Mouse (Mus musculus) gastrocnemius, adult 2 months (tissue): ENCODE measurements at regions not wholly inside any gene's neighbourhood (a gene's known extent, or its start where the extent isn't known, plus 50 kb on each side); places are given as distances from the start of the nearest gene placed in this dataset.
"Not testable (repeated sequence)": the region's sequence is repeated elsewhere in the genome, so short reads cannot be mapped to it uniquely, and the experiment has no call there.

Experiments used
- DNase-seq: peaks from one replicate; pipeline ENCODE4 v3.0.0; 2022
- H3K27ac ChIP-seq: fragments of 200-600 bp; 2 replicates; pipeline ENCODE4 v1.8.1; 2022; ENCODE audit warnings: mild to moderate bottlenecking
- H3K4me3 ChIP-seq: fragments of 200-600 bp; 2 replicates; pipeline ENCODE4 v1.8.1; 2022; ENCODE audit warnings: mild to moderate bottlenecking, moderate library complexity
- CTCF ChIP-seq: fragments of 200-600 bp; IDR thresholded peaks from 2 replicates; pipeline ENCODE4 v1.8.1; 2022; ENCODE audit warnings: antibody characterized with exemption, mild to moderate bottlenecking, moderate library complexity
- intact Hi-C: fragments of 180-260 bp; cut with DNase I; formaldehyde crosslinking; loops from one replicate; pipeline ENCODE4 v1.15.1; 2025

- intact Hi-C loops: no loop called here
- H3K4me3 ChIP-seq: no peak overlapping the region
- no peak for TF ChIP-seq CTCF
- no peak for DNase-seq
- H3K27ac ChIP-seq: no peak overlapping the region
Measured at GRCm38 (mm10) chr6:102005627-102006026, 567.3 kb downstream of the Cntn3 start.

- H3K27ac ChIP-seq: no peak overlapping the region
- DNase-seq: no peak
- no peak for TF ChIP-seq CTCF
Measured at GRCm38 (mm10) chr6:101998181-101998580, 574.7 kb downstream of the Cntn3 start.

GRCm38 (mm10) chr6:101997629-101998028, 575.3 kb downstream of the Cntn3 start:
- Histone ChIP-seq H3K27ac (no peak overlapping the region), H3K4me3 (no peak overlapping the region)
- no peak for TF ChIP-seq CTCF
- DNase-seq: no peak
- intact Hi-C loops: no loop called here

More at GRCm38 (mm10) chr6:101998181-101998580, 574.7 kb downstream of the Cntn3 start:
- no peak overlapping the region for H3K4me3 ChIP-seq
- intact Hi-C loops: no loop called here

- H3K27ac ChIP-seq: no peak overlapping the region
- no peak overlapping the region for H3K4me3 ChIP-seq
- DNase-seq: no peak
- no peak for TF ChIP-seq CTCF
- intact Hi-C loops: no loop called here
Measured at GRCm38 (mm10) chr6:101992815-101993214, 580.1 kb downstream of the Cntn3 start.

- no peak for TF ChIP-seq CTCF
- Histone ChIP-seq H3K4me3 (no peak overlapping the region), H3K27ac (no peak overlapping the region)
- intact Hi-C loops: no loop called here
- no peak for DNase-seq
Measured at GRCm38 (mm10) chr6:101981656-101982055, 591.2 kb downstream of the Cntn3 start.

- intact Hi-C loops: no loop called here
- no peak overlapping the region for H3K4me3 ChIP-seq
- no peak overlapping the region for H3K27ac ChIP-seq
- no peak for DNase-seq
- no peak for TF ChIP-seq CTCF
Measured at GRCm38 (mm10) chr6:101979213-101979612, 593.7 kb downstream of the Cntn3 start.

- Histone ChIP-seq H3K4me3 (no peak overlapping the region), H3K27ac (no peak overlapping the region)
- DNase-seq: no peak
- no peak for TF ChIP-seq CTCF
- intact Hi-C loops: no loop called here
Measured at GRCm38 (mm10) chr6:101964941-101965340, 587.2 kb upstream of the Pdzrn3 start.

GRCm38 (mm10) chr6:101961476-101961875, 583.8 kb upstream of the Pdzrn3 start:
- H3K4me3 ChIP-seq, H3K27ac ChIP-seq, intact Hi-C loops, DNase-seq: not testable (repeated sequence)

GRCm38 (mm10) chr6:101949681-101950080, 572.0 kb upstream of the Pdzrn3 start:
- intact Hi-C loops: no loop called here
- no peak for DNase-seq
- no peak overlapping the region for H3K4me3 ChIP-seq
- TF ChIP-seq CTCF: no peak
- H3K27ac ChIP-seq: no peak overlapping the region

GRCm38 (mm10) chr6:101948950-101949349, 571.3 kb upstream of the Pdzrn3 start:
- Histone ChIP-seq H3K4me3 (no peak overlapping the region), H3K27ac (no peak overlapping the region)
- no peak for TF ChIP-seq CTCF
- intact Hi-C loops: no loop called here
- no peak for DNase-seq

- no peak overlapping the region for H3K4me3 ChIP-seq
- H3K27ac ChIP-seq: no peak overlapping the region
- no peak for DNase-seq
- intact Hi-C loops: no loop called here
- TF ChIP-seq CTCF: no peak
Measured at GRCm38 (mm10) chr6:101940266-101940866, 562.7 kb upstream of the Pdzrn3 start.

- Histone ChIP-seq H3K27ac (no peak overlapping the region), H3K4me3 (no peak overlapping the region)
- TF ChIP-seq CTCF: no peak
- DNase-seq: no peak
- intact Hi-C loops: no loop called here
Measured at GRCm38 (mm10) chr6:101938393-101938985, 560.8 kb upstream of the Pdzrn3 start.

GRCm38 (mm10) chr6:101937467-101938392, 560.0 kb upstream of the Pdzrn3 start:
- intact Hi-C loops: no loop called here
- no peak for TF ChIP-seq CTCF
- DNase-seq: no peak

More at GRCm38 (mm10) chr6:101937467-101938392, 560.0 kb upstream of the Pdzrn3 start:
- Histone ChIP-seq H3K27ac (no peak overlapping the region), H3K4me3 (no peak overlapping the region)
